Comparison of ENCODE assay signal across 13 mouse cellular contexts in the genomic region with DNA sequence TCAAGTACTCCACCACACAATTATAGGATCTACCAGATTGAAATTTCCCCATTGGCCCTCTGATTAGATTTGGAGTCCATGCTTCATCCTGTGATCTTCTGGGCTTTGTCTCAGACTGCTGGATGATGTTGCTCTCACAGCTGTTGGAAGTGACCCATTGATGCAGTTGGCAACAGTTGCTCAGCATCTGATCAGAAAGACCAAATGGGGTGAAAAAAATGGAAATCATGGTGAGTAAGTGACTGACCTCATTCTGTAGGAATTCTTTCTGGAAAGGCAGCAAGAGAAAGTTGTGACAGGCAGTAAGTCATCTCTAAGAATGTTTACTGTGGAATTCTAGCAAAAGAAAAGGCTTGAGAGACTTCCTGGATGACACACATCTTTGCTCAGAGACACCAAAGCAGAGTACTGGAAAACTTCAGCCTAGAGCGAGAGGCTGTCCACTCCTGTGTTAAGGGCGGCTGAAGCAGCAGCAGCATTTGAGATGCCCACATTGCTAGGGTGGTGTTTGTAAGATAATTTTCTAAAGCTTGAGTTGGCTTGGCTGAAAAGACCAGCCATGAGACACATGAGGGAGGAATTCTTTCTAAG. TPM values are rescaled to one million over a fixed set of nuclear protein-coding genes. Genes with fewer than 3 reads are reported as not detected.
A peak's percentile ranks its signal among the peaks of the same experiment; 100 is the strongest.
DNase-seq lines count a peak whose midpoint lies in the region; ATAC-seq and TF ChIP-seq lines count a peak whose summit lies in the region.
"Had no signal": no experiment of that assay in that cellular context is flagged by ENCODE, and none has a peak within 500 bp of the region (broad histone marks: within the 10 kb centered on the region; RNA-seq: fewer than 3 reads in every experiment).

No protein-coding gene starts in this region.

- H3K4me1 ChIP-seq in intestine, embryonic 15.5 days (replicated peaks): no peaks in the 10 kb centered on the region
- no peaks in the 10 kb centered on the region; the same call in 1 of the 2 replicates for H3K4me1 ChIP-seq in intestine, postnatal 0 days (replicated peaks; ENCODE audit: control insufficient read depth, insufficient read depth, low read length)
- H3K4me1 ChIP-seq: limb, embryonic 15.5 days; midbrain, embryonic 10.5 days; neural tube, embryonic 13.5 days had no signal

- ATAC-seq in intestine, embryonic 15.5 days: peak; percentile 45
- no peak for ATAC-seq in intestine, postnatal 0 days
- peak; percentile 61 for ATAC-seq in Patski

- no peaks in the 10 kb centered on the region for H3K36me3 ChIP-seq in intestine, embryonic 15.5 days
- H3K36me3 ChIP-seq in intestine, postnatal 0 days (ENCODE audit: control insufficient read depth, insufficient read depth): no peaks in the 10 kb centered on the region
- H3K36me3 ChIP-seq: limb, embryonic 15.5 days; midbrain, embryonic 10.5 days; neural tube, embryonic 13.5 days had no signal

- in situ Hi-C loops in Patski (cut with MboI; ENCODE audit: low pct_unique_long_range_greater_than_20kb): no loop called here

- POLR2A ChIA-PET in Patski (lab: Charles Lee): no interaction called here

- no peaks in the 10 kb centered on the region for H3K9me3 ChIP-seq in intestine, embryonic 15.5 days
- no peaks in the 10 kb centered on the region for H3K9me3 ChIP-seq in intestine, postnatal 0 days (ENCODE audit: control insufficient read depth)
- H3K9me3 ChIP-seq: limb, embryonic 15.5 days; midbrain, embryonic 10.5 days; neural tube, embryonic 13.5 days had no signal

- no peak overlapping the region for H3K9ac ChIP-seq in intestine, embryonic 15.5 days
- no peak overlapping the region for H3K9ac ChIP-seq in intestine, postnatal 0 days (ENCODE audit: low read depth, low read length)
- H3K9ac ChIP-seq: limb, embryonic 15.5 days; neural tube, embryonic 13.5 days had no signal

- peak; percentile 71 for DNase-seq in Patski (ENCODE audit: low read depth, low spot score)
- DNase-seq in gastrocnemius, postnatal 25 days: peak; percentile 55
- DNase-seq in lung, postnatal 10 days: peak; percentile 76
- DNase-seq in embryo, embryonic 11 days: no peak
- DNase-seq in thymus, postnatal 4 days: no peak
- no peak for DNase-seq in layer of hippocampus, postnatal 36 days
- DNase-seq: cerebellum, adult 8-10 months; thymus, postnatal 14 days had no signal

- H3K27ac ChIP-seq in intestine, embryonic 15.5 days: no peak overlapping the region
- H3K27ac ChIP-seq in intestine, postnatal 0 days (ENCODE audit: low read depth, low read length): no peak overlapping the region
- H3K27ac ChIP-seq: limb, embryonic 15.5 days; midbrain, embryonic 10.5 days; neural tube, embryonic 13.5 days had no signal

- WGBS in intestine, embryonic 15.5 days: 54% methylated on average over 2 of the region's 2 CpGs
- WGBS in intestine, postnatal 0 days: 66% methylated on average over 2 of the region's 2 CpGs

- no peak overlapping the region for H3K4me2 ChIP-seq in intestine, embryonic 15.5 days (replicated peaks)
- H3K4me2 ChIP-seq in intestine, postnatal 0 days (replicated peaks; ENCODE audit: low read depth): no peak overlapping the region
- H3K4me2 ChIP-seq: limb, embryonic 15.5 days; neural tube, embryonic 13.5 days had no signal

- no peak overlapping the region for H3K4me3 ChIP-seq in intestine, embryonic 15.5 days (replicated peaks)
- H3K4me3 ChIP-seq in intestine, postnatal 0 days (ENCODE audit: low read depth, low read length): no peak overlapping the region
- H3K4me3 ChIP-seq: limb, embryonic 15.5 days; midbrain, embryonic 10.5 days; neural tube, embryonic 13.5 days had no signal

- no peaks in the 10 kb centered on the region for H3K27me3 ChIP-seq in intestine, embryonic 15.5 days (replicated peaks)
- no peaks in the 10 kb centered on the region for H3K27me3 ChIP-seq in intestine, postnatal 0 days (replicated peaks; ENCODE audit: control insufficient read depth, insufficient read depth, low read length)
- H3K27me3 ChIP-seq in Patski: no peaks in the 10 kb centered on the region
- H3K27me3 ChIP-seq: limb, embryonic 15.5 days; neural tube, embryonic 13.5 days had no signal

- CTCF ChIA-PET in Patski (lab: Charles Lee): interaction anchor here (1.6 to 2.0 kb wide), 2 partner anchors 9 to 31 kb away, joined by 6 to 7 read pairs; partner anchors contain the start of gene Tnc

- TF ChIP-seq CTCF in intestine, postnatal 0 days (IDR thresholded peaks at IDR 0.05; ENCODE audit: low read depth): no peak
- no peak for TF ChIP-seq CTCF in Patski (IDR thresholded peaks at IDR 0.05)

RNA-seq across cellular contexts. Expression of gene Tnc, which starts 31.3 kb away (rescaled TPM):
- 7.5 and 9.2 TPM in 2 replicates for polyA plus RNA-seq in intestine, embryonic 15.5 days (2015; fragmentation: Nextera tagmentation; extraction: Ambion mirVana)
- 11.2 and 12.2 TPM in 2 replicates for polyA plus RNA-seq in intestine, postnatal 0 days (2015; fragmentation: Nextera tagmentation; extraction: Ambion mirVana)
- polyA plus RNA-seq in Patski (2021): 40.2 TPM
- total RNA-seq in gastrocnemius, postnatal 25 days (2021): 10 to 100 TPM in 1 of 2 experiments, 1 to 10 TPM in 1; 4.6 to 10.8 TPM
- total RNA-seq in layer of hippocampus, postnatal 36 days (2021): 1 to 10 TPM; 6.5 to 6.7 TPM

Comparison
In these comparisons a context has a peak if more than half of its experiments do, and no peak if none do; other contexts are left out.
1. DNase-seq: peak in Patski (single experiment), gastrocnemius, postnatal 25 days (single experiment) and lung, postnatal 10 days (single experiment); none in embryo, embryonic 11 days (single experiment), thymus, postnatal 4 days (single experiment) and layer of hippocampus, postnatal 36 days (0 of 2).